Mouse (Mus musculus): ENCODE data around the gene Shroom2. TPM values are rescaled to one million over a fixed set of nuclear protein-coding genes. Genes with fewer than 3 reads are reported as not detected.

Shroom2 gene
- polyA plus RNA-seq, 1 experiment = 1.3 TPM

DNA sequence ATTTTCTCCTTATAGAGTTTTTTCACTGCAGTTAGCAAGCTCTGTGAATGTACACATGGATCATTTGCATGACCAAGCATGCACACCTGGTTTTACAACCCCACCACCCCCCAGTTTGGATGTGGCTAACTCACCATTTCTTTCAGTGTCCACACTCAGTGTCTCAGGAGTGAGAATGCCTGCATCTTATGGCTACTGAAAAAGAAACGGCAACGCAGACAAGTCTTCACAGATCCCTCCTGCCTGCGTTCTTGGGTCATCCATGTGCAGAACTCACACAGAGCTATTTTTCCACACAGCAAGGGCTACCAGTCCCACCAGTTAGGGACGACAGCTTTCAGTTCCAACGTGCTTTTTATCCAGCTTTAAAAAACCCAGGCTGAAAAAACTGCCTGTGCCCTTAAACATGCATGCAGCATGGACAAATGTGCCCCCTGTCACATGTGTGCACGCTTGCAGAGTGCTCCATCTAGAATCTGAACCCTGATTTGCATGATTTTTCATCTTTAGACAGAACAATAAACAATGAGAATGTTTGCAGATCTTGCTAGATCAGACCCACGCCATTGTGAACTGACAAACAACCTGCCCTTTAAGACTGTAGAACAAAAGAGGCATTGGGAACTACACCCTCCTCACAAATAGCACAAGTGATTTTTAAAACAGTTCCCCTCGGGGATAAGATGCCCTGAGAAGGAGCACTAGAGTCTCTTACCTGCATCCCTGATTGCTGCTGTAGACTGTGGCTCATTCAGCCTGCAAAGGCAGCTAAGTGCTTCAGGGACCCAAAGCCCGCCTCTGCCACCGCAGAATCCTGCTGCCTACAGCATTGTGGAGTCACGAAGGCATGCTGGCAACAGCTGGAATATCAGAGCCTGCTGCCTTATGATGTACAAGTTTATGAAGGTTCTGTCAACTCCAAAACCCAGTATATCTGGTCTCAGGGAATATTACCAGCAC is 125.3 kb downstream of the Shroom2 start:
- H3K27ac ChIP-seq (ENCODE audit: control insufficient read depth, insufficient read depth, low read length) = no peak overlapping the region
- TF ChIP-seq CTCF (IDR thresholded peaks at IDR 0.05; ENCODE audit: borderline replicate concordance, control insufficient read depth, extremely low read depth, insufficient read depth, low read length, poor library complexity) (no peak), POLR2A (IDR thresholded peaks at IDR 0.05; ENCODE audit: control insufficient read depth, extremely low read depth, insufficient read depth, low read length, poor library complexity) (no peak)
- H3K4me3 ChIP-seq (ENCODE audit: control insufficient read depth, insufficient read depth, low read length) = no peak overlapping the region
- WGBS = 84% methylated on average over 11 of the region's 11 CpGs
- no peaks in the 10 kb centered on the region for H3K36me3 ChIP-seq (ENCODE audit: control insufficient read depth, insufficient read depth, low read length)
- DNase-seq = no peak
- H3K4me1 ChIP-seq (replicated peaks; ENCODE audit: control insufficient read depth, insufficient read depth, low read length) = no peaks in the 10 kb centered on the region
- no peaks in the 10 kb centered on the region for H3K27me3 ChIP-seq (ENCODE audit: control insufficient read depth, insufficient read depth, low read length)

DNA sequence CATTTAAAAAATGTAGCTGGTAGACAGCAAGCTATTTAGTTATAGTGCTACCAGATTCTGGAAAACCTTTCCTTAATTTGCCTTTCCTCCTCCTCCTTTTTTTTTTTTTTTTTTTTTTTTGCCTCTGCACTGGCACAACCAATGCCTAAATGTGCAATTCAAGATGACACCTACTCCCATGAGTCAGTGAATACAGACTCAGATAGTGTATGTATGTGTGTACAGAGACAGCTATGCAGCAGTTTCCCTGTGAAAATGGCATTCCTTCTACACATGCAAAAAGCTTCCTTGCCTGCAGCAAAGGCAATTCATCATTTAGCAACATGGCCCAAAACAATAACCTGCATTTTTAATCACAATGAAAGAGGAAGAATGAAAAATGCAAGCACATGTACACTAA is 126.1 kb downstream of the Shroom2 start:
- Histone ChIP-seq H3K36me3 (ENCODE audit: control insufficient read depth, insufficient read depth, low read length) (no peaks in the 10 kb centered on the region), H3K4me3 (ENCODE audit: control insufficient read depth, insufficient read depth, low read length) (no peak overlapping the region), H3K4me1 (replicated peaks; ENCODE audit: control insufficient read depth, insufficient read depth, low read length) (no peaks in the 10 kb centered on the region), H3K27ac (ENCODE audit: control insufficient read depth, insufficient read depth, low read length) (no peak overlapping the region), H3K27me3 (ENCODE audit: control insufficient read depth, insufficient read depth, low read length) (no peaks in the 10 kb centered on the region)
- TF ChIP-seq CTCF (IDR thresholded peaks at IDR 0.05; ENCODE audit: borderline replicate concordance, control insufficient read depth, extremely low read depth, insufficient read depth, low read length, poor library complexity) (no peak), POLR2A (IDR thresholded peaks at IDR 0.05; ENCODE audit: control insufficient read depth, extremely low read depth, insufficient read depth, low read length, poor library complexity) (no peak)
- DNase-seq = no peak

DNA sequence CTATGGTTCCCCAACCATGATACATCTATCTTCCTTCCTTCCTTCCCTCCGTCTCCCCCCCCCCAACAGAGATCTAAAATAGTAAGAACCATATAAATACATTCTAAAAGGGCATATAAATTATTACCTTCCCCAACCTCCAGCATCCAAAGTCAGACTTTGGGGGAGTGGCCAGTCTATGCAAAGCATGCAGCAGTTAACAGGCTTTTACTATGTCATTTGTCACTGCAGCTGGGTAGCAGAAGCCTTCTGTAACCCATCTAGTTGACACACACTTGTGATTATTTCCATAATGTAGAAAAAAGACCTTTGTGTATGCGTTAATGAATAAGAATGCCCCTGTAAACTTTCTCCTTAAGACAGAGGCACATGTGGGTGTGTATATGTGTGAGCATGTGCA is 126.6 kb downstream of the Shroom2 start:
- no peaks in the 10 kb centered on the region for H3K36me3 ChIP-seq (ENCODE audit: control insufficient read depth, insufficient read depth, low read length)
- TF ChIP-seq CTCF (IDR thresholded peaks at IDR 0.05; ENCODE audit: borderline replicate concordance, control insufficient read depth, extremely low read depth, insufficient read depth, low read length, poor library complexity) = no peak
- TF ChIP-seq POLR2A (IDR thresholded peaks at IDR 0.05; ENCODE audit: control insufficient read depth, extremely low read depth, insufficient read depth, low read length, poor library complexity) = no peak
- H3K4me1 ChIP-seq (replicated peaks; ENCODE audit: control insufficient read depth, insufficient read depth, low read length) = no peaks in the 10 kb centered on the region
- 81% methylated on average over 2 of the region's 2 CpGs for WGBS
- no peak overlapping the region for H3K27ac ChIP-seq (ENCODE audit: control insufficient read depth, insufficient read depth, low read length)
- no peak for DNase-seq
- H3K27me3 ChIP-seq (ENCODE audit: control insufficient read depth, insufficient read depth, low read length) = no peaks in the 10 kb centered on the region
- no peak overlapping the region for H3K4me3 ChIP-seq (ENCODE audit: control insufficient read depth, insufficient read depth, low read length)

DNA sequence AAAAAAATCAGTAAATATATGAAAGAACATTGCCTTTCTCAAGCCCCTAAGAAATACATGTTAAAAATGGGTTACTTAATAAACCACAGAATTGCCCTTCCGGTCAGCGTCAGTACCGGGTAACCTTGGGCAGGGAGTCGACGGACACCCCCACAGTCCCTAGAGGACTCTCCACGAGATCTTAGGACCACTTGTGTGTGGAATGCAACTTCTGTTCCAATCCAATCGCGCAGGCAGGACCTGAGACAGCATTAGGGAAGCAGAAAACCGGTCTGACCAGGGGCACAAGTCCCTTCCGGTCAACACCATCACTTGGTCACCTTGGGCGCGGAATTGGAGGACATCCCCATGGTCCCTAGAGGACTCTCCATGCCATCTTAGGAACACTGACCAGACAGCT is 133.9 kb downstream of the Shroom2 start:
- H3K27ac ChIP-seq (ENCODE audit: control insufficient read depth, insufficient read depth, low read length) = no peak overlapping the region
- TF ChIP-seq CTCF (IDR thresholded peaks at IDR 0.05; ENCODE audit: borderline replicate concordance, control insufficient read depth, extremely low read depth, insufficient read depth, low read length, poor library complexity) (no peak), POLR2A (IDR thresholded peaks at IDR 0.05; ENCODE audit: control insufficient read depth, extremely low read depth, insufficient read depth, low read length, poor library complexity) (no peak)

DNA sequence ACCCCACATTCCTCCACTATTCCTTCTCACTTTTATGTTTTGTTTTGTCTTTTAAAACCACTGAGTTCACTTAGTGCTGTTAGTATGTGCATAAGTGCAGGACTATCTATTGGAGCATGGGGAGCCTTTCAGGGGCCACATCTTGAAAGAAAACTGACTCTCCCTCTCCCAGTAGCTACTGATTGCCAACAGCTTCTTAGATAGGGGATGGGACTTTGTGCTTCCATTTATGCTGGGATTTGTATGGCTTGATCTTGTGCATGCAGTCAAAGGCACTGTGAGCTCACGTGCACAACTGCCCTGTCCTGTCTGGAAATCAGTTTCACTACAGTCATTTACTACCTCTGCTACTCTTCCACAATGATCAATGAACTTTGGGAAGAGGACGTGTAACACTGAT is 147.9 kb downstream of the Shroom2 start:
- no peak for DNase-seq
- WGBS = 94% methylated on average over 2 of the region's 2 CpGs
- Histone ChIP-seq H3K36me3 (ENCODE audit: control insufficient read depth, insufficient read depth, low read length) (no peaks in the 10 kb centered on the region), H3K4me3 (ENCODE audit: control insufficient read depth, insufficient read depth, low read length) (no peak overlapping the region), H3K4me1 (replicated peaks; ENCODE audit: control insufficient read depth, insufficient read depth, low read length) (no peaks in the 10 kb centered on the region), H3K27me3 (ENCODE audit: control insufficient read depth, insufficient read depth, low read length) (no peaks in the 10 kb centered on the region), H3K27ac (ENCODE audit: control insufficient read depth, insufficient read depth, low read length) (no peak overlapping the region)
- no peak for TF ChIP-seq POLR2A (IDR thresholded peaks at IDR 0.05; ENCODE audit: control insufficient read depth, extremely low read depth, insufficient read depth, low read length, poor library complexity)
- no peak for TF ChIP-seq CTCF (IDR thresholded peaks at IDR 0.05; ENCODE audit: borderline replicate concordance, control insufficient read depth, extremely low read depth, insufficient read depth, low read length, poor library complexity)

More for the DNA sequence above, 133.9 kb downstream of the Shroom2 start:
- no peaks in the 10 kb centered on the region for H3K36me3 ChIP-seq (ENCODE audit: control insufficient read depth, insufficient read depth, low read length)
- DNase-seq = no peak
- no peaks in the 10 kb centered on the region for H3K4me1 ChIP-seq (replicated peaks; ENCODE audit: control insufficient read depth, insufficient read depth, low read length)
- WGBS = 90% methylated on average over 12 of the region's 12 CpGs
- H3K27me3 ChIP-seq (ENCODE audit: control insufficient read depth, insufficient read depth, low read length) = no peaks in the 10 kb centered on the region
- H3K4me3 ChIP-seq (ENCODE audit: control insufficient read depth, insufficient read depth, low read length) = no peak overlapping the region

DNA sequence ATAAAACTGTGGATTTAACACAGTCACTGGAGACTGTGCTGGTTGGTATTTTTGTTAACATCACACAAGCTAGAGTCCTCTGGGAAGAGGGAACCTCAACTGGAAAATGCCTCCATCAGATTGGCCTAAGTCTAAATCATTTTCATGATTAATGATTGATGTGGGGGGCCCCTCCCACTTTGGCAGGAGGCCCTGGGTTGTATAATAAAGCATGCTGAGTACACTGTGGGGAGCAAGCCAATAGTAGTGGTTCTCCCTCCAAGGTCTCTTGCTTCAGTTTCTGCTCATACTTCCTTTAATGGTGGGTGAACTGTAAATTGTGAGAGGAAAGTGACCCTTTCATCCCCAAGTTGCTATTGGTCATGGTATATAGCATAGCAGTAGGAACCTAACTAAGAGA is 148.3 kb downstream of the Shroom2 start:
- Histone ChIP-seq H3K4me1 (replicated peaks; ENCODE audit: control insufficient read depth, insufficient read depth, low read length) (no peaks in the 10 kb centered on the region), H3K27ac (ENCODE audit: control insufficient read depth, insufficient read depth, low read length) (no peak overlapping the region), H3K4me3 (ENCODE audit: control insufficient read depth, insufficient read depth, low read length) (no peak overlapping the region), H3K27me3 (ENCODE audit: control insufficient read depth, insufficient read depth, low read length) (no peaks in the 10 kb centered on the region), H3K36me3 (ENCODE audit: control insufficient read depth, insufficient read depth, low read length) (no peaks in the 10 kb centered on the region)
- TF ChIP-seq CTCF (IDR thresholded peaks at IDR 0.05; ENCODE audit: borderline replicate concordance, control insufficient read depth, extremely low read depth, insufficient read depth, low read length, poor library complexity) (no peak), POLR2A (IDR thresholded peaks at IDR 0.05; ENCODE audit: control insufficient read depth, extremely low read depth, insufficient read depth, low read length, poor library complexity) (no peak)
- DNase-seq = no peak
